12 mouse cellular contexts compared by ENCODE assay signal in the genomic region with DNA sequence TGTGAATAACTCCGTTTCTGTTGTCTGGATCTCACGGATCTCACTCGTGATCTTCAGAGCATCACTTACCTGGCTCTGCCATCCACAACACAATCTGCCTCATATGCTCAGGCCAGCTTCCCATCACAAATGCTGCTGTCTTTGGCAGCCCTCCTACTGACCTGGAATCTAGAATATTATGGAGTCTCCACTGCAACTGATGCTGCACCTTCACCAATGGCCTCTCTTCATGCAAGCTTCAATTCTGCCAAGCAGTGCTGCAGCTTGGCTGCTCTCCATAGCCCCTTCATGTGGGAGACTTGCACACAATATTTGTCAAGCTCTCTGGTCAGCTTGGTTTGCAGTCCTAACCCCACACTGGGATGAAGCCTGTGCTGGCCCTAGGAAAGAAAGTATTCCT.
"Had no signal": no experiment of that assay in that cellular context is flagged by ENCODE, and none has a peak within 500 bp of the region (broad histone marks: within the 10 kb centered on the region; RNA-seq: fewer than 3 reads in every experiment).

No protein-coding gene starts in this region.

- DNase-seq: cerebellum, adult 9-11 months; cerebellum, postnatal 36 days; embryo, embryonic 11 days; forebrain, postnatal 0 days; gastrocnemius, adult 2 months; gastrocnemius, postnatal 10 days; gastrocnemius, postnatal 14 days; gastrocnemius, postnatal 25 days; gastrocnemius, postnatal 36 days; heart, adult 11 months; heart, adult 18-20 months; heart, adult 2 months had no signal
